Mouse (Mus musculus) heart, adult 2 months (tissue): ENCODE results near the gene Glud1.

ENCODE experiments used
- CTCF ChIP-seq: fragments of 200-600 bp; IDR thresholded peaks from 2 replicates; pipeline ENCODE4 v1.8.1; 2022; ENCODE audit warnings: antibody characterized with exemption, mild to moderate bottlenecking, moderate library complexity
- POLR2A ChIP-seq: fragments of 200-500 bp; IDR thresholded peaks from 2 replicates; pipeline ENCODE4 v1.6.1; 2011; ENCODE audit warnings: mild to moderate bottlenecking, low read depth, low read length, control low read depth; ENCODE audit not compliant: insufficient read depth

DNA sequence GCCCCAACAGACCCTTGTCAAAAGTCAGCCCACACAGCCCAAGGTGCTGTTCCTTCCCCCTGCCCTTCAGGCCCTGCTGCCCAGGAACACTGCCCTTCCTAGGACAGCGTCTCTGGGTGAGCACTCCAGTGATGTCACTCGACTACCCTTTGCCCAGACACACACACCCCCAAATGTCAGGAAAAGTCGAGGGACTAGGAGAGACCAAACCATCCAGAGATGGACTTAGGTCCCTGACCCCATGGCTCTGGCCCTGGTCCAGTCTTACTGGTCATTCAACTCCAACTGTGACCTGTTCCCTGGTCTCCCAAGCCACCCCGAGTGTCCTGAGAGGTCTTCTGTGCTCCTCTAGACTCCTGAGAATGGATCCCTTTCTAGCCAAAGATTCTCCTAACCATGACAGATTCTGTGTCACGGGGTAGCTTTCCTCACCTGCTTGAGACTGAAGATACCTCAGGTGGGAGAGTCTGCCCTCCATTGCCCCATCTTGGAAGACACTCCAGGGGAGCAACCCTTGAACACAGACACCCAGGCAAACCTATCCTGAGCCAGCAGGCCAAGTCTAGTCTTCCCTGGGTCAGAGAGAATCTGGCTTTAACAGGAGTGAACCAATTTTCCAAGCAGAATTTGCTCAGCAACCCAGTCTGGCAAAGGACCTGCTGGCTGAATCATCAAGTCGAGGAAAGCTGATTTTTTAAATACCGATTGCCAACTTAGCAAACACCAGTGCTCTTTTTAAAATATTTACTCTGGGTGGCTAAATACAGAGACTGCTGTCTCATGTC is 47.3 kb downstream of the Glud1 start:
- TF ChIP-seq CTCF, result no peak
- TF ChIP-seq POLR2A, result no peak
